Mouse (Mus musculus) left cerebral cortex, postnatal 36 days (tissue): Measurements from ENCODE around the gene Zfp61. TPM values are rescaled to one million over a fixed set of nuclear protein-coding genes. Genes with fewer than 3 reads are reported as not detected.

Experiments used
- DNase-seq, 2 experiments: peaks; one replicate each; pipeline ENCODE4 v3.0.0; 2021 to 2022; ENCODE audit warnings: low spot score in 2 of 2, mixed read lengths in 1 of 2
- intact Hi-C: fragments of 180-260 bp; cut with DNase I; formaldehyde crosslinking; loops from one replicate; pipeline ENCODE4 v1.15.1; 2025
- total RNA-seq, 2 experiments: library from RNA; stranded (reverse); gene quantifications; 2 replicates each; pipeline ENCODE4 v1.2.3; 2021

Zfp61 gene
- total RNA-seq: 10 to 100 TPM; 21.9 to 23.9 TPM

DNA sequence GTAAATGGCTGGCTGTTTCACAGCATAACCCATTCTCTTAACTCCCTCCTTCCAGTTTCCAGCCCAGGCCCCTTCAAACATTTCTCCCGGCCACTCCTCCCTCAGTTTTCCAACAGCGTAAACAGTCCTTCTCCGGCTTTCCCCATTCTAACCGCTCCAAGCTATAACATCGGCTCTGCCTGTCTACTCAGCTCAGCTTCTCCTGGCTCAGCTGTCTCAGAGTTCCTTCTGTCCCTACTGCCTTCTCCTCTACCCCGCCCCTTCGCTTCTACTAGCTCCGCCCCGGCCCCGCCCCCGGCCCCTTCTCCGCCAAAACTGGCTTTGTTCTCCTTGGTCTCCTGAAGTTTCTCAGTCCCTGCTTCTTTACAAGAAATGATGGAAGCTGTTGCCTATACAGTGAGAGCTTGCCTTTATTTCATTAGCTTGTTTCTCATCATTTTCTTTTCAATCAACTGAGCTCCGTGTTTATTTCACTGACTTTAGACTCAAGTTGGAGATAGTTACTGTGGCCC is at the start of gene Zfp61:
Zfp61 (minus strand) TSS at position 462 of the 512 bp plus-strand sequence.
- intact Hi-C loops: no loop called here
- DNase-seq: no peak

DNA sequence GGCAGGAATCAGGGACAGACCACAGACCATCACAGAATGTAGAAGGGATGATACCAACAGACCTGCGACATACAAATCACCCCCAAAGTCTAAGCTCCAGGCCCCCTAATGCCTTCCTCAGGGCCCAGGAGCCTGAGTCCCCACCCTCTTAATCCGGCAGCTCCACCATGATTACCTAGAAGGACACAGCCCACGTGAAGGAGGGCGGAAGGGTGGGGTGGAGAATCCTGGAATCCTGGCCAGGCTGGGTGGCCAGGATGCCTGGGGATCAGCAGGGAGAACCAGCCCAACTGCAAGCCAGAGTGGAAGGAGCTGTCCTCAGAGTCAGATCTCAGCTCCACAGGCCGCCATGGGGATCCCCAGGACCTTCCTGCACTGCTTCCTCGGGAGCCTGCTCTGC is 47.9 kb upstream of the Zfp61 start, which contains the start of gene Lypd5:
Lypd5 (plus strand) TSS at position 301 of the 400 bp plus-strand sequence.
- intact Hi-C loops: no loop called here

GRCm38 (mm10) chr7:24346444-24346843 is 45.4 kb upstream of the Zfp61 start:
- intact Hi-C loops: no loop called here
- DNase-seq: no peak

More for the DNA sequence above, 47.9 kb upstream of the Zfp61 start, which contains the start of gene Lypd5:
- no peak for DNase-seq

DNA sequence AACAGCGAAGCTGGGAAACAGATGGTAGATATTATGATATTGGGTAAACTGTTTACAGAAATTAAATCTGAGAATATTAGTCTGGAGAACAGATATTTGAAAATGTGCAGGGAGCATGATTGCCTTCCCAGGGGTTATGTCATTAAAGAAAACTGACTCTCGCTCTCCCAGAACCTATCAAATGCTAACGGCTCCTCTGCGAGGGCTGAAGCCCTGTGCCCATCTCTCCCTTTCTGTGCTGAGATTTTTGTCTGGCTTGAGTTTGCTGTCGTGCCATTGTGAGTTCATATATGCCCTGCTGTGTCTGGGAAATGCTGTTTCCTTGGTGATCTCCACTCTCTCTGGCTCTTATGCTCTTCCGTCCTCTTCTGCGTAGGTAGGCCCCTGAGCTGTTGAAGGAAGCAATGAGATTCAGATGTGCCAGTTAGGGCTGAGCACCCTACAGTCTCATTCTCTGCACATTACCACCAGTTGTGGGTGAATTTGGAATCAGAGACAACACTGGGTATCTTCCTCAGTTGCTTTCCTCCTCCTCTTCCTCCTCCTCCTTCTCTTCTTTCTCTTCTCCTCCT is 42.8 kb upstream of the Zfp61 start:
- peak in 1 of 2 experiments; percentile 21 for DNase-seq
- intact Hi-C loops: no loop called here

DNA sequence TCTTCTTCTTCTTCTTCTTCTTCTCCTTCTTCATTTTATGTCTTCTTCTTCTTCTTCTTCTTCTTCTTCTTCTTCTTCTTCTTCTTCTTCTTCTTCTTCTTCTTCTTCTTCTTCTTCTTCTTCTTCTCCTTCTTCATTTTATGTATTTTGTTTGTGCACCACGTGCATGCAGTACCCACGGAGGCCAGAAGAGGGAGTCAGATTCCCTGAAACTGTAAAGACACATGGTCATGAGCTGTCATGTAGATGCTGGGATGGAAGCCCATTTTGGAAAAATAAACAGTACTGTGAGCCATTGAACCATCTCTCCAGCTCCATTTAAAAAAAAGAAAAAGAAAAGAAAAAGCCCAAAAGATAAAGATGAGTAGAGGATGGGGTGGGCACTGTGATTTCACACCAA is 37.2 kb upstream of the Zfp61 start:
- DNase-seq: no peak
- intact Hi-C loops: no loop called here

DNA sequence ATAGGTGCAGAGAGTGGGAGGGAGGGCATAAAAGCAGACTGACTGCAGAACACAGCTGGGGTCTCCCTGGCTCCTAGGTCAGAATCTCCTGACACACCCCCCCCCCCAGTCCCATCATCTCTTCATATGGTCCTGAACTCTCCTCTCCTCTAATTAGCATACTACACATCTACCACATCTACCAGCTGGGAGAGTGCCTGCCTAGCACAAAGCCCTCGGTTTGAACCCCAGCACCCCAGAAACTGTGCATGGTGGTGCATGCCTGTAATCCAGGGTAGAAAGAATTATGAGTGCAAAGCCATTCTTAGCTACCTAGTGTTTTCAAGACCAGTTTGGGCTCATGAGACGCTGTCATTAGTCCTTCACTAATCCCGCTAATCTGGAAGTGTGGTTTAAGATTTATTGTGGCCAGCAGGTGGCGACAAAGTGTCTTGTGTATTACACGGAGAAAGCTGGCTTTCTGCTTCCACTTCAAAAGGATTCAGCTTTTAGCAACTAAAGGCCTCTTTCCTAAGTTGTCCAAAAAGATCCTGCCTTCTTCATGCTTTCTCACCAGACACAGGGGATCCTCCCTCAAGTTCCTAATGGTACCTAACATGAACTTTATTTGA is 34.8 kb upstream of the Zfp61 start:
- intact Hi-C loops: loop anchor here (2.0 kb wide), 1 partner anchor 49 kb away; no protein-coding TSS in a partner anchor
- DNase-seq: peak; percentile 46 to 66

DNA sequence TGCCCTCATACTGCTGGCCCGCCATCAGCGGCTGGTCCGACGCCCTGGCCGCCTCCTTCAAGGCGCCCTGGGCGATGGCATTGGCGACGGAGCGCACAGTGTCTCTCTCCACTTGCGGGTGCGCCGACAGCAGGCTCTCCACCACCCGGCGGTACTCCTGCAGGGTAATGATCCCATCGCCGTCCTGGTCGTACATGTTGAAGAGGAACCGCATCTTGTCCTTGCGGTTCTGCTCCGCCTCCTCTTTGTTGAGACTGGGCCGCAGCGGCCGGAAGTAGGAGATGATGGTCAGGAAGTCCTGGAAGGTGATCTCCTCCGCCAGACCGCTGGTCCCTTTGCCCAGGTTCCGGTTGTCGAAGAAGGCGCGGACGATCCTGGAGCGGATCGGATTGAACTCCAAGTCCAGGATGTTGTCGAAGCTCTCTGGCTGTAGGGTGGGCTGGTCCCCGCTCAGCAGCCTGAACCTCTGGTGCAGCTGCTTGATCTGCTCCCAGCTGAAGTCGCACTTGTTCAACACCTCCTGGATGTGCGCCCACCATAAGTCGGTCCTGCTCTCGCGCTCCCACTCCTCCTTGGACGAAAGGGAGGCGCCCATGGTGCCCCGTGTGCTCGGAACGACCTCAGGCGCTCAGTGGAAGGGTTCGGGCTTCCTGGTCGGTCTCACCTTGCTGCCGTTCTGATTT is 32.4 kb upstream of the Zfp61 start, which contains the start of gene Tescl:
Tescl (minus strand) TSS at position 633 of the 683 bp plus-strand sequence.
- intact Hi-C loops: no loop called here
- no peak for DNase-seq

- DNase-seq: no peak
- intact Hi-C loops: no loop called here
Observed at GRCm38 (mm10) chr7:24327281-24327975, 26.4 kb upstream of the Zfp61 start.

DNA sequence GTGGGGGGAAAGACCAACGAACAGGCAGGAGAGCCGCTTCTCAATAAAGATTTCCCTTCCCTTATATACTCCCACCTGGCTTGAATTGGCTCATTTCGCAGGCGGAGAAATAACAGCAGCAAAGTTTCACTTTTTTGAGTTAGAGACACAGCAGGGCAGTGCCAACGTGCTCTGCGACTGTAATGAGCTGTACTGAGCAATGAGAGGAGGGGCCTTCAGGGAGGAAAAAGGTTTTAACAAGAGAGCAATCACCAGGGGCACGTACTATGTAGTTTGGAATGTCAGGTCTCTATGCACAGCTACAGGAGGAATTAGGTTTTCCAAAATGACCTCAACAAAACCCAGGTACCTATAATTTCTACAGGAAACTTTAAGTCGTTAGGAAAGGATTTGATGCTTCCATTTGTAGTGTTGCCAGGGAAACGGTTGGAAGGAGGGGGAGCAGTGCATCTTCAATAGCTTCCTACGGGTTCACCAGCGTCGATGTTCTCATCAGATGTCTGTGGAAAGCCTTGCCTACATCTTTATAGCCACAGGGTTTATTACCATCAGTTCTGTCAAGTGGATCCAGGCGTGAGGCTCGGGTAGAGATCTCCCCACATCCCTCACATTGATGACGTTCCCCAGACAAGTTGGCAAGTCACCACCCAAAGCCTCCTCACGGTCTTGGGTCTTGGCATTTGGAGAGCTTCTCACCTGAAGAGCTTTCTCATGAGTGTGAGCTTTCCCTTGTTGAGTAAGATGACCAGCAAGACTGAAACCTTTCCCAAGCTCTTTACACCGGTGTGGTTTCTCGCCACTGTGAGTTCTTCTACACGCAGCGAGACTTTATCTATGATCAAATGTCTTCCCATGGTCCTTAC is 25.5 kb upstream of the Zfp61 start:
- no peak for DNase-seq

GRCm38 (mm10) chr7:24325675-24326128 is 24.7 kb upstream of the Zfp61 start:
- peak; percentile 50 to 59 for DNase-seq
- intact Hi-C loops: no loop called here

More for the DNA sequence above, 25.5 kb upstream of the Zfp61 start:
- intact Hi-C loops: no loop called here

DNA sequence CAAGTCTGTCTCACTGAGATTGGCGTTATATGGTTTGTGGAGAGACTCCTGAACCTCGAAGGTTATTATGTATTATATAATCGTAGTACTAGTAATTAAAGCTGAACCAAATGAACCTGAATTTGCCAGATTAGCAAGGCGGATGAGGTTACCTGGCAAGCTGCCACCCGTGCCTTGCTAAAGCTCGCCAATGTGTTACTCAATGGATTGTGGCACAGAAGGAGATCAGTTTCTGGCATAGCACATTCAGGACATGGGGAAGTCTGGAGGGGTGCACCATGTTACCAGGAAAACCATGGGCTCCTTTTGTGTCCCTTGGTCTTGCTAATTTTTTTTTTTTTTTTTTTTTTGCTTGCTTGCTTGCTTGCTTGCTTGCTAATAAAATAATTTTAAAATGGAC is 24.2 kb upstream of the Zfp61 start:
- intact Hi-C loops: no loop called here
- no peak for DNase-seq

DNA sequence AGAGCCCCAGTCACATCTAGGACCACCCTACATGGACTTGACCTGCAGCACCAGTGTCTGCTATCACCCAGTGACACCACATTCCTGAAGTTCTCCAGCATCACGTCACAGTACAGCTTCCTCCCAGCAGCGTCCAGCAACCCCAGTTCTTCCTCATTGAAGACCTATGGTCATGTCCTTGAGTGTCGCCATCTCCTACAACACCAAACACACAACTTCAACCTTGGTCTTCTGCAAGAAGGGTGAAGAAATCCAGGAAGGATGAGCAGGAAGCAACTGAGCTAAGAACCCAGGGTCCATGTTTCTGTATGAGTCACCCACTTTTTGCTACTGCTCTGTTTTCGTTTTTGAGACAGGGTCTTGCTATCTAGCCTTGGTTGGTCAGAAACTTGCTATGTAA is 21.6 kb upstream of the Zfp61 start:
- intact Hi-C loops: no loop called here
- no peak for DNase-seq

DNA sequence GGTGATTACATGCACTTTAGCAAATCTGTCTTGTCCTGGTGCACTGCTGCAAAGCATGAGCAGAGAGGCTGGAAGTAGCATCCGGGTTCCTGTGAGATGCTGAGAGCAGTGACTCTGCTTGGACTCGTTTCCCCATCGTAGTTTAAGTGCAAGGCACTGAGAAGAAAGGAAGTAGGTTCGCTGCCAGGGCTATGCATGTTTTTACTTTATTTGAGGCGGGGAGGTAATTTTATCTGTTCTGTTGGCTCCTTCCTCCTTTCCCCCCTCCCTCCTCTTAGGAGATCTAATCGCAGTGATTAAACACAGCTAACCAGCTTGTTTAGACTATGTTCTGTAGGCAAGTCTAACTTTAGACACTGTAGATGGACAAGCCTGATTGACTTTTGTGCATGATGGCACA is 17.9 kb upstream of the Zfp61 start:
- no peak for DNase-seq
- intact Hi-C loops: no loop called here

DNA sequence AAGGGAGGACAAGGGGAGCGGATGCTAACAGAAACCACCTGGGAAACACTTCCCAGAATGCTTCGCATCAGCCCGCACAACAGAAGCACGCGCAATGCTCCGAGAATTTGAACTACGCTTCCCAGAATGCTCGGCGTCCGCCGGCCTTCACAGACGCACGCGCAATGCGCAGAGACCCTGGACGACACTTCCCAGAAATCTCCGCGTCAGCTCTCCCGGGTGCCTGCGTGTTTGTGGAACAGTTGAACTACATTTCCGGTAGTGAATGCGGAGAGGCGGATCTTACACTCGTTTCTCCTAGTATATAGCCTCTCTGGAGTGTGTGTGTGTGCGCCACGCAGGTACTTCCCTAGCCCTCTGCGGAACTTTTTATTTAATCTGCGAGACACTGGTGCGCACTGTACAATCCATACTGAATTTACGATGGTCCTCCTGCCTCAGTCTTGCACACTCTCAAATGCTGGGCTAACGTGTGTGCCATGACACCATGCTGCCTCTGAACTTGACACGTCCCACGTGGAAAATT is 15.6 kb upstream of the Zfp61 start, which contains the start of gene Zfp94:
Zfp94 (minus strand) TSS at position 100 of the 526 bp plus-strand sequence.
- intact Hi-C loops: no loop called here
- peak; percentile 98 to 99 for DNase-seq

- DNase-seq: no peak
- intact Hi-C loops: no loop called here
Observed at GRCm38 (mm10) chr7:24315726-24316566, 14.9 kb upstream of the Zfp61 start.

GRCm38 (mm10) chr7:24299823-24300481 is 1.1 kb downstream of the Zfp61 start:
- DNase-seq: peak in 1 of 2 experiments; percentile 14
- intact Hi-C loops: loop anchor here (10.0 kb wide), 1 partner anchor 335 kb away; no protein-coding TSS in a partner anchor
